Mouse (Mus musculus): ENCODE results near the gene Slc22a1. TPM values are rescaled to one million over a fixed set of nuclear protein-coding genes. Genes with fewer than 3 reads are reported as not detected.

The Slc22a1 gene
- polyA plus RNA-seq, 1 experiment, result not detected

- Histone ChIP-seq H3K27me3 (ENCODE audit: control insufficient read depth, insufficient read depth, insufficient read length) (no peaks in the 10 kb centered on the region), H3K4me3 (ENCODE audit: insufficient read depth, poor library complexity, severe bottlenecking) (no peak overlapping the region), H3K36me3 (ENCODE audit: control insufficient read depth, insufficient read depth) (no peaks in the 10 kb centered on the region), H3ac (ENCODE audit: control insufficient read depth, insufficient read length, low read depth) (no peak overlapping the region), H3K79me2 (ENCODE audit: control insufficient read depth, insufficient read depth) (no peaks in the 10 kb centered on the region), H3K79me3 (ENCODE audit: low read depth) (no peaks in the 10 kb centered on the region)
- TF ChIP-seq CTCF (IDR thresholded peaks at IDR 0.05; ENCODE audit: control insufficient read depth, insufficient read depth, insufficient read length), result no peak
- TF ChIP-seq MYOD1 (IDR thresholded peaks at IDR 0.05; ENCODE audit: control insufficient read depth, insufficient read length, low read depth), result no peak
- no peak for TF ChIP-seq MYOG (IDR thresholded peaks at IDR 0.05; ENCODE audit: control insufficient read depth, extremely low read depth, insufficient read length)
- TF ChIP-seq MAX (IDR thresholded peaks at IDR 0.05), result no peak
- no peak for TF ChIP-seq CEBPB (IDR thresholded peaks at IDR 0.05; ENCODE audit: low read depth)
Observed at GRCm38 (mm10) chr17:12718251-12718650, 42.6 kb upstream of the Slc22a1 start.

GRCm38 (mm10) chr17:12717445-12717844, 41.8 kb upstream of the Slc22a1 start:
- TF ChIP-seq USF1 (IDR thresholded peaks at IDR 0.05; ENCODE audit: low read depth) (no peak), MYOG (IDR thresholded peaks at IDR 0.05; ENCODE audit: control insufficient read depth, extremely low read depth, insufficient read length) (no peak), CEBPB (IDR thresholded peaks at IDR 0.05; ENCODE audit: low read depth) (no peak), MYOD1 (IDR thresholded peaks at IDR 0.05; ENCODE audit: control insufficient read depth, insufficient read length, low read depth) (no peak), CTCF (IDR thresholded peaks at IDR 0.05; ENCODE audit: control insufficient read depth, insufficient read depth, insufficient read length) (no peak), FOSL1 (IDR thresholded peaks at IDR 0.05; ENCODE audit: insufficient read depth, low read length, poor library complexity, severe bottlenecking) (no peak), MAX (IDR thresholded peaks at IDR 0.05) (no peak)
- no peaks in the 10 kb centered on the region for H3K36me3 ChIP-seq (ENCODE audit: control insufficient read depth, insufficient read depth)
- H3K79me2 ChIP-seq (ENCODE audit: control insufficient read depth, insufficient read depth), result no peaks in the 10 kb centered on the region
- no peaks in the 10 kb centered on the region for H3K27me3 ChIP-seq (ENCODE audit: control insufficient read depth, insufficient read depth, insufficient read length)
- no peak overlapping the region for H3ac ChIP-seq (ENCODE audit: control insufficient read depth, insufficient read length, low read depth)
- H3K4me3 ChIP-seq (ENCODE audit: insufficient read depth, poor library complexity, severe bottlenecking), result no peak overlapping the region
- no peaks in the 10 kb centered on the region for H3K79me3 ChIP-seq (ENCODE audit: low read depth)

GRCm38 (mm10) chr17:12715032-12715431, 39.4 kb upstream of the Slc22a1 start:
- Histone ChIP-seq H3K27me3 (ENCODE audit: control insufficient read depth, insufficient read depth, insufficient read length) (no peaks in the 10 kb centered on the region), H3ac (ENCODE audit: control insufficient read depth, insufficient read length, low read depth) (no peak overlapping the region), H3K79me3 (ENCODE audit: low read depth) (no peaks in the 10 kb centered on the region), H3K4me3 (ENCODE audit: insufficient read depth, poor library complexity, severe bottlenecking) (no peak overlapping the region), H3K36me3 (ENCODE audit: control insufficient read depth, insufficient read depth) (no peaks in the 10 kb centered on the region), H3K79me2 (ENCODE audit: control insufficient read depth, insufficient read depth) (no peaks in the 10 kb centered on the region)
- TF ChIP-seq USF1 (IDR thresholded peaks at IDR 0.05; ENCODE audit: low read depth), result no peak
- TF ChIP-seq FOSL1 (IDR thresholded peaks at IDR 0.05; ENCODE audit: insufficient read depth, low read length, poor library complexity, severe bottlenecking), result no peak
- no peak for TF ChIP-seq CTCF (IDR thresholded peaks at IDR 0.05; ENCODE audit: control insufficient read depth, insufficient read depth, insufficient read length)
- TF ChIP-seq MAX (IDR thresholded peaks at IDR 0.05), result no peak
- no peak for TF ChIP-seq MYOD1 (IDR thresholded peaks at IDR 0.05; ENCODE audit: control insufficient read depth, insufficient read length, low read depth)
- TF ChIP-seq MYOG (IDR thresholded peaks at IDR 0.05; ENCODE audit: control insufficient read depth, extremely low read depth, insufficient read length), result no peak
- no peak for TF ChIP-seq CEBPB (IDR thresholded peaks at IDR 0.05; ENCODE audit: low read depth)

- Histone ChIP-seq H3ac (ENCODE audit: control insufficient read depth, insufficient read length, low read depth) (no peak overlapping the region), H3K36me3 (ENCODE audit: control insufficient read depth, insufficient read depth) (no peaks in the 10 kb centered on the region), H3K27me3 (ENCODE audit: control insufficient read depth, insufficient read depth, insufficient read length) (no peaks in the 10 kb centered on the region), H3K79me2 (ENCODE audit: control insufficient read depth, insufficient read depth) (no peaks in the 10 kb centered on the region), H3K4me3 (ENCODE audit: insufficient read depth, poor library complexity, severe bottlenecking) (no peak overlapping the region), H3K79me3 (ENCODE audit: low read depth) (no peaks in the 10 kb centered on the region)
- no peak for TF ChIP-seq MYOG (IDR thresholded peaks at IDR 0.05; ENCODE audit: control insufficient read depth, extremely low read depth, insufficient read length)
- TF ChIP-seq MYOD1 (IDR thresholded peaks at IDR 0.05; ENCODE audit: control insufficient read depth, insufficient read length, low read depth), result no peak
- no peak for TF ChIP-seq USF1 (IDR thresholded peaks at IDR 0.05; ENCODE audit: low read depth)
- no peak for TF ChIP-seq MAX (IDR thresholded peaks at IDR 0.05)
- TF ChIP-seq CTCF (IDR thresholded peaks at IDR 0.05; ENCODE audit: control insufficient read depth, insufficient read depth, insufficient read length), result no peak
- no peak for TF ChIP-seq FOSL1 (IDR thresholded peaks at IDR 0.05; ENCODE audit: insufficient read depth, low read length, poor library complexity, severe bottlenecking)
- TF ChIP-seq CEBPB (IDR thresholded peaks at IDR 0.05; ENCODE audit: low read depth), result no peak
Observed at GRCm38 (mm10) chr17:12714080-12714561, 38.5 kb upstream of the Slc22a1 start.

- no peaks in the 10 kb centered on the region for H3K79me3 ChIP-seq (ENCODE audit: low read depth)
- H3K79me2 ChIP-seq (ENCODE audit: control insufficient read depth, insufficient read depth), result no peaks in the 10 kb centered on the region
- no peak overlapping the region for H3ac ChIP-seq (ENCODE audit: control insufficient read depth, insufficient read length, low read depth)
- H3K27me3 ChIP-seq (ENCODE audit: control insufficient read depth, insufficient read depth, insufficient read length), result no peaks in the 10 kb centered on the region
- no peaks in the 10 kb centered on the region for H3K36me3 ChIP-seq (ENCODE audit: control insufficient read depth, insufficient read depth)
- no peak overlapping the region for H3K4me3 ChIP-seq (ENCODE audit: insufficient read depth, poor library complexity, severe bottlenecking)
- no peak for TF ChIP-seq MYOD1 (IDR thresholded peaks at IDR 0.05; ENCODE audit: control insufficient read depth, insufficient read length, low read depth)
- no peak for TF ChIP-seq MAX (IDR thresholded peaks at IDR 0.05)
- TF ChIP-seq USF1 (IDR thresholded peaks at IDR 0.05; ENCODE audit: low read depth), result no peak
- TF ChIP-seq FOSL1 (IDR thresholded peaks at IDR 0.05; ENCODE audit: insufficient read depth, low read length, poor library complexity, severe bottlenecking), result no peak
- no peak for TF ChIP-seq CEBPB (IDR thresholded peaks at IDR 0.05; ENCODE audit: low read depth)
Observed at GRCm38 (mm10) chr17:12712993-12713392, 37.4 kb upstream of the Slc22a1 start.

GRCm38 (mm10) chr17:12712191-12712590, 36.6 kb upstream of the Slc22a1 start:
- Histone ChIP-seq H3K36me3 (ENCODE audit: control insufficient read depth, insufficient read depth) (no peaks in the 10 kb centered on the region), H3K4me3 (ENCODE audit: insufficient read depth, poor library complexity, severe bottlenecking) (no peak overlapping the region)
- TF ChIP-seq CTCF (IDR thresholded peaks at IDR 0.05; ENCODE audit: control insufficient read depth, insufficient read depth, insufficient read length), result no peak
- TF ChIP-seq MYOD1 (IDR thresholded peaks at IDR 0.05; ENCODE audit: control insufficient read depth, insufficient read length, low read depth), result no peak
- TF ChIP-seq CEBPB (IDR thresholded peaks at IDR 0.05; ENCODE audit: low read depth), result no peak
- TF ChIP-seq MAX (IDR thresholded peaks at IDR 0.05), result no peak
- TF ChIP-seq MYOG (IDR thresholded peaks at IDR 0.05; ENCODE audit: control insufficient read depth, extremely low read depth, insufficient read length), result no peak

More at GRCm38 (mm10) chr17:12712191-12712590, 36.6 kb upstream of the Slc22a1 start:
- no peaks in the 10 kb centered on the region for H3K79me2 ChIP-seq (ENCODE audit: control insufficient read depth, insufficient read depth)
- no peak overlapping the region for H3ac ChIP-seq (ENCODE audit: control insufficient read depth, insufficient read length, low read depth)
- H3K79me3 ChIP-seq (ENCODE audit: low read depth), result no peaks in the 10 kb centered on the region
- no peaks in the 10 kb centered on the region for H3K27me3 ChIP-seq (ENCODE audit: control insufficient read depth, insufficient read depth, insufficient read length)

Measured in C2C12 (cell line).